Mouse (Mus musculus): ENCODE results near the gene Depp1.

Gene Depp1

GRCm38 (mm10) chr6:116649811-116650210, 598 bp upstream of the Depp1 start:
- in situ Hi-C loops (cut with MboI, MseI), result loop anchor here (10.0 kb wide), 2 partner anchors 135 to 1475 kb away; no protein-coding TSS in a partner anchor

GRCm38 (mm10) chr6:116651437-116652118, 1.2 kb downstream of the Depp1 start:
- in situ Hi-C loops (cut with MboI, MseI), result loop anchor here (10.0 kb wide), 2 partner anchors 133 to 1473 kb away; no protein-coding TSS in a partner anchor

- in situ Hi-C loops (cut with MboI, MseI), result loop anchor here (10.0 kb wide), 2 partner anchors 132 to 1472 kb away; no protein-coding TSS in a partner anchor
Observed at GRCm38 (mm10) chr6:116653191-116653590, 2.8 kb downstream of the Depp1 start.

GRCm38 (mm10) chr6:116653684-116654454, 3.5 kb downstream of the Depp1 start:
- in situ Hi-C loops (cut with MboI, MseI), result loop anchor here (10.0 kb wide), 2 partner anchors 131 to 1471 kb away; no protein-coding TSS in a partner anchor

- in situ Hi-C loops (cut with MboI, MseI), result no loop called here
Observed at GRCm38 (mm10) chr6:116663364-116663763, 13.0 kb downstream of the Depp1 start.

- in situ Hi-C loops (cut with MboI, MseI), result no loop called here
Observed at GRCm38 (mm10) chr6:116664031-116664430, 13.6 kb downstream of the Depp1 start.

- in situ Hi-C loops (cut with MboI, MseI), result no loop called here
Observed at GRCm38 (mm10) chr6:116664830-116665229, 14.4 kb downstream of the Depp1 start.

GRCm38 (mm10) chr6:116666085-116666750, 15.8 kb downstream of the Depp1 start:
- in situ Hi-C loops (cut with MboI, MseI), result no loop called here

- in situ Hi-C loops (cut with MboI, MseI), result no loop called here
Observed at GRCm38 (mm10) chr6:116666892-116667291, 16.5 kb downstream of the Depp1 start.

- in situ Hi-C loops (cut with MboI, MseI), result no loop called here
Observed at GRCm38 (mm10) chr6:116667382-116667781, 17.0 kb downstream of the Depp1 start.

GRCm38 (mm10) chr6:116668682-116669470, 18.5 kb downstream of the Depp1 start:
- in situ Hi-C loops (cut with MboI, MseI), result no loop called here

- in situ Hi-C loops (cut with MboI, MseI), result loop anchor here (10.0 kb wide), 1 partner anchor 1265 kb away; the partner anchor contains the start of gene Fxyd4
Observed at GRCm38 (mm10) chr6:116670144-116670543, 19.7 kb downstream of the Depp1 start.

- in situ Hi-C loops (cut with MboI, MseI), result loop anchor here (10.0 kb wide), 1 partner anchor 1264 kb away; the partner anchor contains the start of gene Fxyd4
Observed at GRCm38 (mm10) chr6:116671031-116671430, 20.6 kb downstream of the Depp1 start.

- in situ Hi-C loops (cut with MboI, MseI), result loop anchor here (10.0 kb wide), 1 partner anchor 1263 kb away; the partner anchor contains the start of gene Fxyd4
Observed at GRCm38 (mm10) chr6:116671768-116672167, 21.4 kb downstream of the Depp1 start.

GRCm38 (mm10) chr6:116672349-116672748, 21.9 kb downstream of the Depp1 start:
- in situ Hi-C loops (cut with MboI, MseI), result loop anchor here (10.0 kb wide), 1 partner anchor 1262 kb away; the partner anchor contains the start of gene Fxyd4

GRCm38 (mm10) chr6:116673471-116674282, 23.3 kb downstream of the Depp1 start, which contains the start of gene Rassf4:
Gene Rassf4, minus strand, starts transcription at chr6:116673952.
- in situ Hi-C loops (cut with MboI, MseI), result loop anchor here (10.0 kb wide), 1 partner anchor 1261 kb away; the partner anchor contains the start of gene Fxyd4

GRCm38 (mm10) chr6:116674283-116674886, 24.0 kb downstream of the Depp1 start:
- in situ Hi-C loops (cut with MboI, MseI), result loop anchor here (10.0 kb wide), 1 partner anchor 1260 kb away; the partner anchor contains the start of gene Fxyd4

GRCm38 (mm10) chr6:116676355-116676913, 26.0 kb downstream of the Depp1 start:
- in situ Hi-C loops (cut with MboI, MseI), result loop anchor here (10.0 kb wide), 1 partner anchor 1258 kb away; the partner anchor contains the start of gene Fxyd4

- in situ Hi-C loops (cut with MboI, MseI), result loop anchor here (10.0 kb wide), 1 partner anchor 1257 kb away; the partner anchor contains the start of gene Fxyd4
Observed at GRCm38 (mm10) chr6:116677321-116677720, 26.9 kb downstream of the Depp1 start.
